Mouse (Mus musculus): ENCODE measurements around the gene Psmc5.

The Psmc5 gene

DNA sequence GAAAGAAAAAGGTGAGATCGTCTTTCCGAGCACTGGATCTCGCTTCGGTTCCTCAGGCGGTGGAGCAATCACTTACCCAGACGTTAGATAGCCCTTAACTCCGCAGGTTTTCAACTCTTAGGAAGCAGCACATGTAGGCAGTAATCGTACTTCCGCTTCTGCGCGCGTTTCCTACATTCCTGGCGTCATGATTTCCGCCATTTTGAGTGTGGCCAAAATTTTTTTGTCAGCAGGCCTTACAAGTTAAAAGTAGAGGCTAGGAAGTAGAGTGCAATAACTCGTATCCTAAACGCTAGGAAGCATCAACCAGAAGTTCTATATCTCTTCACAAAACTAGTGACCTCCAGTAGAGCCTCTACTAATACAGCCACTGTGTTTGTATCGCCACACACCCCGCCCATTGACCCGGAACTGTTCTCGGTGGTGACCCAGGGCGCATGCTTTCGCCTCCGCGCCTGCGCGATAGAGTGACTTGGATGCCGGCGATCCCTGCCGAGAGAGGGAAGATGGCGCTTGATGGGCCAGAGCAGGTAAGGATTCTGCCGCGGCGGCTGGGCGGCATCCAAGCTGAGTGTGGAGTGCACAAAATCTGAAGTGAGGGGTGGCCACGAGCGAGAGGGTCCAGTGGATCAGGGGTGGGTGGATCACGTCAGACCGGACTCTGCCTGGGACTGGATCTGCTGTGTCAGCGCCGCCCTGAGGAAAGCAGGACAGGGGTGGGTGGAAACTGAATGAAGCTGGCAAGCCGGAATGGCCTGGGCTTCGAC, at the start of gene Psmc5, which contains the start of gene Ftsj3:
Psmc5 (plus strand) TSS at position 470 of the 767 bp plus-strand sequence.
Ftsj3 (minus strand) TSS at position 395 of the 767 bp plus-strand sequence.
- DNase-seq (ENCODE audit: low read depth) = peak; percentile 100

DNA sequence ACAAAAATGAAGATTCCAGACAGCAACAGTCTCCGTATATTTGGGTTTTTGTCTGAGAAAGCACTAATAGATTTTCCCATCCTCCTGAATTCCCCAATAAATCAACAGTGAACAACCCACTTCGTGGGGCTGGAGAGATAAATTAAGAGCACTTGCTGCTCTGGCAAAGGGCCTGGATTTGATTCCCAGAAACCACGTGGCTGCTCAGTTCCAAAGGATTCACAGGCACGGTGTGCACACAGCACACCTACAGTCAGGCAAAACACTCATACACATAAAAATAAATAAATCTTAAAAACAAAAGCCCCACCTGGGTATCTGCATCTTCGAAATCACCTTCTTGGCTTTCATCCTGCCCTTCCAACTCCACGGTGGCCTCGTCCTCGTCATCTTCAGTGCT, 43.2 kb upstream of the Psmc5 start:
- DNase-seq (ENCODE audit: low read depth) = no peak

DNA sequence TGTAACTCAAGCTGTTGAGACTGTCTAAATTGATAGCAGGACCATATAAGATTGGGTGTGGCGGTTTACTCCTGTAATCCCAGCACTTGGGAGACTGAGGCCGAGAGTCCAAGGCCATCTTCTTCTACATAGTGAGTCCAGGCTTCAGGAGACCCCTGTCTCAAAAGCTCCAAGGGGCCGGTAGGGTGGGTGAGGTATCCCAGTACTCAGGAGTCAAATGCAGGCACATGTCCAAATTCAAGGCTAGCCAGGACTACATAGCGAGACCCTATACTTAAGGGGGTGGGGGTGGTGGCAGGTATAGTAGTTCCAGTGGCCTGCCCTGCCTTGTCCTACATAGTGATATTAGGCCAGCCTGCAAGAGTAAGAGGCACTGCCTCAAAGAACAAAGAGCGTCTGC, 41.1 kb upstream of the Psmc5 start:
- DNase-seq (ENCODE audit: low read depth) = no peak

DNA sequence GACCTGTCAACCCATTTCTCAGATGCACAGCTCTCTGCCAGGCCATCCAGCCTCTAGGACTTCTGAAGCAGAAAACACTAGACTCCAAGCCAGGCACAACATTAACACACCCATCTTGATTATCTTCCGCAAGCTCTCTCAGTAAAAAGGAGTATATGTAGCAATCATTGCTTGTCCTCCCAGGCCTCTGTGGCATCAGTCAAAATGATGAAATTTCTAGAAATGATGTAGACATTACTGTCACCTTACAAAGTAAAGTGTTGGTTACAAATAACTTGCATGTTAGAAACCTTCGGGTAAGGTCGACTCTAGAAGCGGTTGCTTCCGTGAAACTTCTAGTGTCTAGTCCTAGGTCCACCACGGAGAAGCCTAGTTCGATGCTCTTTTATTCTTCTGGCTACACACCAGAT, 40.5 kb upstream of the Psmc5 start:
- DNase-seq (ENCODE audit: low read depth) = no peak

DNA sequence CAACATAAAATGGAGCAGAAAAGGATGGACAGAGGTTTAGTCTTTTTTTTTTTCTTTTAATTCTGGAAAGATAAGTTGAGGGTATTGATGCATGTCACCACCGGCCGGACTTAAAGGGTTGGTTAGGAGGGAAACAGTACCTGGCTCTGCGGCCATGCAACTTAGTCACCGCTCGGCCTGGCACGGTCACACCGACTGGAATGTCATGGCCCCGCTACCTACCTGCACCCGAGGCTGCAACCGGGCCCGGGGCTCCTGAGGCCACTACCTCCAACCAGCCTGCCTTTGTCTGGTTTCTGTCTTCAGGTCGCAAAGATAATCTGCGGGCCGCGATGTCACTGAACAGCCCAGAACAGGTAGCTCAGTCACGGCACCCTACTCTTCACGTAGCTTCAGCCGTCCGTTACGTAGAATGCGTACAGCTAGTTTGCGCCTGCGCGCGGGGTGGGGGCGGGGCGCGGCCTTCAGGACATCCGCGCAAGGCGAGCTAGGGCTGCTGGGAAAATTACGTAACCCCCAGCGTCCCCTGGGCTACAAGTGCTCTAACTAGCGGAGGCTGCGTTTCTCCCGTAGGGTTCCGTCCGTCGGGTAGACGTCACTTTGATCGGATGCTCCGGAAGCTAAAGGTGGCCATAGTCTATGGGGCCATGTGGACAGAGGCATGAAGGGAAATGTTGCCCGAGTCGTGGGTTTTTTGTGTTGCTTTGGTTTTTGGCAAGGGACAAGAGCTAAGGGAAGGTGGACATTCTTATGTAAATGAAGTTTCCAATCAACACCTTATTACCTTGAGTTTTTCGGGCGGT, 39.8 kb upstream of the Psmc5 start, which contains the start of gene Ccdc47:
Ccdc47 (minus strand) TSS at position 418 of the 803 bp plus-strand sequence.
- DNase-seq (ENCODE audit: low read depth) = peak; percentile 99

DNA sequence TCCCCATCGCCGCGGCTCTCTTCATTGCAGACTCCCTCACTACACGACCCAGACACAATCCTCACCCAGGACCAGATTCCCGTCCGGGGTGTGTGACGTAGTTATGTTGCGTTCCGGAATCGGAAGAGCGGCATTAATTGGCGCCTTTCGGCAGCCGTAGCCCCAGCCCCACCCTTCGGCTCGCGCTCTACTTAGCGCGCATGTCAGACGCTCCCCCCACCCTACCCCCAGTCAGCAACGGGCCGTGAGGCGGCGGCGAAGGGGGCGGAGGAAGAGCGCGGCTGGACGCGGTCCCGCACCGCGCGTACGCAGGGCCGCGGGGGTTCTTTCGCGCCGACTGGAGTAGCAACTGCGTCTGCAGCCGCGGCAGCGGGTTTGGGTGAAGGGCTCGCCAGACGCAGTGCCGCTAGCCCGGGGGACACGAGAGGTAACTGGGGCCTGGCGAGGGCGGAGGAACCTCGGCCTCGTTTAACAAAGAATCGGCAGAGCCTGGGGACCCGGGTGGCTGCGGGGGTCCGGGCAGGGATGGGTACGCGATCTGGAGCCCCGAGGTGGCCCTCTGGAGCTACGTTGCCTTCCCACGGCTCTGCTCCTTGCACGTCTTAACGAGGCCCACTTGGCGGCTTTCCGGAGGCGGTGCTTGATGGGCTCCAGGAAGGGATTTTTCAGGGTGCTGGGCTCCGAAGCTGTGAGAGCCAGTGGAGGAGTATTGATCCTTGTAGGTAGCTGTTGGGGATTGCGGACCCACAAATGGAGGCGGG, 39.0 kb upstream of the Psmc5 start, which contains the start of gene Ddx42:
Ddx42 (plus strand) TSS at position 197 of the 761 bp plus-strand sequence.
- peak; percentile 97 for DNase-seq (ENCODE audit: low read depth)

DNA sequence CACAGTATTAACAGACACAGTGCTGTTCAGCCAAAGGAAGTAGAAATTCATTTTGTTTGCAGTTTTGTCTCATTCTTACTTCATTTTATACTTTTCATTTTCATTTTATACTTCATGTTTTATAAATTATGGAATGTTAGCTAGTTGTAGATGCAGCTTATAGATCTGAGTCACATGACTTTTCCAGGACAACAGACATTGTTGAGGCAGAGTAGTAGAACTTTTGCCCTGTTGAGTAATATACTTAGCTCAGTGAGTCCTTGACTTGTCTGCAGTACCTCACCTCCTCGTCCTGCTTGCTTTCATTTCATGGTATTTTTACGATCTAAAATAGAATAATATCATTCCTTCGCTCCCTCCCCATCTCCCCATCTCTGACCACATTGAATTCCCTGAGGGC, 35.4 kb upstream of the Psmc5 start:
- no peak for DNase-seq (ENCODE audit: low read depth)

DNA sequence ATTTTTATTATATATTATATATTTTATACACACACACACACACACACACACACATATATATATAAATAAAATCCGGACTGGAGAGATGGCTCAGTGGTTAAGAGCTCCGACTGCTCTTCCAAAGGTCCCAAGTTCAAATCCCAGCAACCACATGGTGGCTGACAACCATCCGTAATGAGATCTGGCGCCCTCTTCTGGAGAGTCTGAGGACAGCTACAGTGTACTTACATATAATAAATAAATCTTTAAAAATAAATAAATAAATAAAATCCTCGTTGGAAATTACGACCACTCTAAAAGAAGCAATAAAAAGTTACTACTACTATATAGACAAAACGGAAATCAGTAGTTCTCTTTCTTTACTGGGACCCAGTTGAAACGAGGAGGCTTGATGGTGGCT, 22.0 kb upstream of the Psmc5 start:
- peak; percentile 26 for DNase-seq (ENCODE audit: low read depth)

DNA sequence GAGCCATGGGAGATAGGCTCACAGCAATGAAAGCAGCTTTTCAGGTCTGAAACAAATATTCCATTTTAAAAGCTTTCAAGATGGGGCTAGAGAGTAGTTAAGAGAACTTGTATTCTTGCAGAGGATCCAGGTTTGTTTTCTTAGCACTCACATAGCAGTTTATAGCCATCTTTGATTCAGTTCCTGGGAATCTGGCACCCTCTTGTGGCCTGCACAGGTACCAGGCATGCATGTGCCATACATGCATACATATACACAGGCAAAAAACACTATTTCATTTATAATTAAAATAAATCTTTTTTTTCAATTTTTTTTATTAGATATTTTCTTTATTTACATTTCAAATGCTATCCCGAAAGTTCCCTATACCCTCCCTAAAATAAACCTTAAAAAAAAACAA, 9.1 kb upstream of the Psmc5 start:
- DNase-seq (ENCODE audit: low read depth) = peak; percentile 63

DNA sequence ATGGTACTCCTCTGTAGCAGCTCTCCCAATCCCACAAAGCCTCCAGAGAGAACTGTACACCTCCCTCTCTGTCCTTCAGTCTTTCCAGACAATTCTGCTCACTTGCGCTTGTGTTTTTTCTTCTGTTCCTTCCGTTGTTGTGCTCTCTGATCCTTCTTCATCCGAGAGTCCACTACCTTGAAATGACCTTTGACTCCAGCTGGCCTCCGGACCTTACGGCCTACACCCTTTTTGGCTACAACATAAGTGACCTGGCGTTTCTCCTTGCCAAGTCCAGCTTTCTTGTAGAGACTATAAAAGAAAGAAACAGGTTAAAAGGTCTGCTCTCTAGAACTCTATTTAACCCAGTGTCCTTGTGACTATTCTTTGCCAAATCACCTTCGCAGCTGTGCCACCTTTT, 6.6 kb upstream of the Psmc5 start:
- DNase-seq (ENCODE audit: low read depth) = no peak

DNA sequence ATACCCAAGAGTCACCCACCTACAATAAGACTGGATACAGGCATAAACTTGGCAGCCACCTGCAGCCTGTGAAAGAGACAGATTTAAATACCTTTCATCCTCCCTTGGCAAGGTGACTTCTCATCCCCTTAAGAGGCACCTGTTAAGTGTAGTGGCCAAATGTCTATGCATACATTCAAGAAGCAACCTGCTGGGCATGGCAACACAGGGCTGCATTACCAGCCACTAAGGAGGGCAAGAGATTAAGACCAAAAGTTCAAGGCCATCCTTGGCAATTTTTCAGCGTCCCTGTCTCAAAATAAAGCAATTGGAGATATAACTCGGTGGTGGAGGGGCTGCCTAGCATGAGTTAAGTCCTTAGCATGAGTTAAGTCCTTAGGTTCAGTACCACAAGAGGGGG, 1.2 kb upstream of the Psmc5 start:
- no peak for DNase-seq (ENCODE audit: low read depth)

DNA sequence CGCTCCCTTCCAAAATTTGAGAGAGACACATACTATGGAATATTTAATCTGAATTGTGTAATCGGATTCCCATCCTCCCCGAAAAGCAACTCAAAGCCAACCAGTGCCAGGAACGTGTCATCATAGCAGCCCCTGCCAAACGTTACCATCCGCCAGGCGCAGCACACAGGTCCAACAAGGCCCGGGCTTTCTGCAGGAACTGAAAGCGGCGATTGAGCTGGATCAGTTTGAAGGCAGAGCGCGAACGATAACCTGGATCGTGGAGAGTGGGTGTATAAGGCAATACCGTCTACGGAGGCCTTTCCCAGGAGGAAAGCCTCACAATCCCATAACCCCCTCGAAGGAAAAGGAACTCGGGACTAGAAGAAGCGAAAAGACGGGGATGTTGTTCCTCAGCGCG, 780 bp upstream of the Psmc5 start:
- no peak for DNase-seq (ENCODE audit: low read depth)

DNA sequence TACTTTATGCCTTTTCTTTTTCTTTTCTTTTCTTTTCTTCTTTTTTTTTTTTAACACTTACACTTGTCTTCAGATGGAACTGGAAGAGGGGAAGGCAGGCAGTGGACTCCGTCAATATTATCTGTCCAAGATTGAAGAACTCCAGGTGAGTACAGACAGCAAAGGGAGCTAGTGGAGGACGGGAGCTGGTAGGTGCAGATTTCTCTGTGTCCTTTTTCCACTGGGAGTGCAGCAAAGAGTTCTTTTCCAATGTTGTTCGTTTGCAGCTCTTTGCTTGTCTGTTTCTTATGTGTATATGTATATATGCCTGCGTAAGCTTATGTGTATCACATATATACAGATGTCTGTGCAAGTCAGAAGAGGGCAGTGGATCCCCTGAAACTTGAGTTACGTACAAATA, 821 bp downstream of the Psmc5 start:
- no peak for DNase-seq (ENCODE audit: low read depth)

DNA sequence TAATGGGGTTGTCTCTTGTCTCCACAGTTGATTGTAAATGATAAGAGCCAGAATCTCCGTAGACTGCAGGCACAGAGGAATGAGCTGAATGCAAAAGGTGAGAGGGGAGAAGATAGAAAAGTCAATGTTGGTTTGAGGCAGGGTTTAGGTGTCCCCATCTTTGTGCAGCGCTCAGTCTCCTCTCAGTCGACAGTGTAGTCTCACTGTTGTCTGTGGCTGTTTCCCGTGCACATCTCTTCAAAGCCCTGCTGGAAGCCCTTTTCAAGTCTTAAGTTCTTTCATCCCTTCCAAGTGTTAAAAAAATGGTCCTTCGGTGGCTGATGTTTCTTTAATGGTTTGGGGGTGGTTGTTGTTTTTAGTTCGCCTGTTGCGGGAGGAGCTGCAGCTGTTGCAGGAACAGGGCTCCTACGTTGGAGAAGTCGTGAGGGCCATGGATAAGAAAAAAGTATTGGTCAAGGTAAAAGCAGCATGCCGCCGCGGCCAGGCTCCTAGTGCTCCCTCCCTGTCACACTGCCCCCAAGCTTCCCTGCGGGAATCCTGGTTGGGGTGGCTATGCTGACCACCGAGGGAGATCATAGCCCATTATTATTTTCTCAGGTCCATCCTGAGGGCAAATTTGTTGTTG, 5.0 kb downstream of the Psmc5 start:
- DNase-seq (ENCODE audit: low read depth) = no peak

DNA sequence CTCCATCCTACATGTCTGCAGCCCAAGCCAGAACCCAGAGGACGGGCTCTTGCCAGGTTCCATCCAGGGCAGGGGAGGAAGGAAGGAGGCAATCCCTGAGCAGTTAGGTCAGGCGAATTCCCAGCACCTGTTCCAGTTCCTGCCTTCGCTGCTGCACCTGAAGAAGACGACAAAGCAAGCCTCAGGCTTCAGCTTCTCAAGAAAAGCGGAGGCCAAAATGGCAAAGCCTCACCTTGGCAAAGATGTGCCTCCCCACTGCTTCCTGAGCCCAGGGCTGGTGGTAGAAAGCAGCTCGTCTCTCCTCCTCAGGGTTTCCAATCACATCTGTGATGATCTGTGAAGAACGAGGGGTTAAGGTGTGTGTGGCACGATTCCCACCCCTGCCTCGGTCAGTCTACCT, 8.0 kb downstream of the Psmc5 start:
- DNase-seq (ENCODE audit: low read depth) = no peak

DNA sequence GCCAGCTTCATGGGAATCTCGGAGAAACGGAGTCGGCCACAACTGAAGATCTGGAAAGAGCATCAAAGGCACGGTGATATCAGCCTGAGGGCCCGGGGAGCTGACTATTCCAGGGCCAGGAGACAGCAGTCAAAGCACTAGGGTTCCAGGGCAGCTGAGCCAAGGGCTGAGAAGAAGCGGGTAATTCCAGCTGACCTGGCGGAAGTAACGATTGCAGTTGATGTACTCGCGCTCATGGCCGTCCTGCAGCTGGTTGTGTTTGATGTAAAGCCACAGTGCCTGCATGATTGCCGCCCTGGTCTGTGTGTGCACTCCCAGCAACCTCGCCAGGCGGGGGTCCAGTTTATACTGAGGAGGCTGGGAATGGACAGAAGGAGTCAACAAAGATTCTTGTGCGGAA, 9.0 kb downstream of the Psmc5 start:
- no peak for DNase-seq (ENCODE audit: low read depth)

DNA sequence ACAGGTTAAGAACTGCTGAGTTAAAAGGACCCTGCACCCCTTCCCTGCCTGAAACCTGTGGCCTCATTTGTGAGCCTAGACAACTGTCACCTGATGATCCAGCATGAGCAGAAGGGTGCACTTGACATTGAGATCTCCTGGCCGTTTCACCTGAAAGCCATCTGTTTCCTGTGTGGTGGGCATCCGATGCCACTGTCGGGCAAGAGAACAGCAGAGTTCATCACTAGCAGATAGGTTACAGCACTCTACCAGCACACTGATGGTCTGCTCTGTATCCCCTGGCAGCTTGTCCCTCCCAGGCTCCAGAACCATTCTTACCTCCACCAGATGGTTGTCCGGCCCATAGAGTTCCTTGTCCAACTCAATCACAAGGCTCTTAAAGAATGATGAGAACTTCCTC, 9.6 kb downstream of the Psmc5 start:
- DNase-seq (ENCODE audit: low read depth) = no peak

DNA sequence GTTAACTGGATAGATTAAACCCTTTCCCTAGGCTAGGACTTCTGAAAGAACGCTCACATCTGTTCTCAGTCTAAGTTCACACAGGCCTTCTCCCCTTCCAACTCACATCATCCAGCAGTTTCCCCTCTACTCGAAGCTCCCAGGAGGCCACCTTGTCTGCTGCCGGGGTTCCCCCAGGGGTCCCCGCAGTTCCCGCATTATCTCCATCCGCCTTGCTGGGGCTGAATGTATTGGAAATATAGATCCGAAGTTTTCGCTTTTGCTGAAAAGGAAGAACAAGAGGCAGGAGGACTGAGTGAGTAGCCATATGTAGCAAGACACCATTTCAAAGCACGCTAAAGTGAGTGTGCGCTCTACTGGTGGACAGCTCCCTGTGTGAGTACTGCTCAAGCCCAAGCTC, 10.5 kb downstream of the Psmc5 start:
- DNase-seq (ENCODE audit: low read depth) = no peak

DNA sequence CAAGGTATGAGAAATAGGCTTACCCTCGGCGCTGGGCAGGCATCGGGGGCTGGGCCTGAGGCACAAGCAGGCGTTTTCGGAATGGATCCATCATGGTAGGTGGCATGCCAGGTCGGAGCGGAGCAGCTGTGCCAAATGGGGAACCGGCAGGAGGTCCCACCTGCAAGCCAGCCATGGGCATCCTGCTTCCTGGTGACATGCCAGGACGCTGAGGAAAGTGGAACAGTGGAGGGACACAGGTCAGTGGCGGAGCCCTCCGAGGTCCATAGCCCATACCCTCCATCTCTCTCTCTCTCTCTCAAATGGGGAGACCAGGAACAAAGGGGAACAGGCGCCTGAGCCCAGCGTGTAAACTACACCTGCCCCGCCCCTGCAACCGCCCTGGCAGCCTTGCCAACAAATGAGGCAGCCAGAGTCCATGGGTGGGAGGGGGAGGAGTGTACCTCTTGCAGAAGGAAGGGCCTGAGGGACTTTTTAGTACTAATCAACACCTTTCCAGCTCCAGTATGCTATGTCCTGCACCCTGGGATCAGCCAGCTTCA, 11.4 kb downstream of the Psmc5 start:
- DNase-seq (ENCODE audit: low read depth) = no peak

DNA sequence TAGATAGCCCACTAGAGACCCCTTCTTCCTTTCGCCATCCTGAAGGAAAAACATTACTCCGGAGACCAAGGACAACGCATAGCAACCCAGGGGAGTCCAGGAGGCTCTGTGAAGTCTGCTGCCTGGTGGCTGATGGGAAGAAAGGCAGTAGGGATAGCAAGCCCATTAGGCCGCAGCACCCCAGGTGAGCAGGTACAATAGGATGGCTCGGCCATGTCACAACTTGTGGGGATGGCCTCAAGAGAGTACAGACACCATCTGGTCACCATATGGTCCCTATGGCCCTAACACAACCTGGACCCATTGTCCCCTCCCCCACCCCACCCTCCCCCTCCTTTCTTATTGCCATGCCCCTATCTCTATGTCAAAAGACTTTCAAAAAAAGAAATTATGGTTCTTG, 11.9 kb downstream of the Psmc5 start:
- no peak for DNase-seq (ENCODE audit: low read depth)

DNA sequence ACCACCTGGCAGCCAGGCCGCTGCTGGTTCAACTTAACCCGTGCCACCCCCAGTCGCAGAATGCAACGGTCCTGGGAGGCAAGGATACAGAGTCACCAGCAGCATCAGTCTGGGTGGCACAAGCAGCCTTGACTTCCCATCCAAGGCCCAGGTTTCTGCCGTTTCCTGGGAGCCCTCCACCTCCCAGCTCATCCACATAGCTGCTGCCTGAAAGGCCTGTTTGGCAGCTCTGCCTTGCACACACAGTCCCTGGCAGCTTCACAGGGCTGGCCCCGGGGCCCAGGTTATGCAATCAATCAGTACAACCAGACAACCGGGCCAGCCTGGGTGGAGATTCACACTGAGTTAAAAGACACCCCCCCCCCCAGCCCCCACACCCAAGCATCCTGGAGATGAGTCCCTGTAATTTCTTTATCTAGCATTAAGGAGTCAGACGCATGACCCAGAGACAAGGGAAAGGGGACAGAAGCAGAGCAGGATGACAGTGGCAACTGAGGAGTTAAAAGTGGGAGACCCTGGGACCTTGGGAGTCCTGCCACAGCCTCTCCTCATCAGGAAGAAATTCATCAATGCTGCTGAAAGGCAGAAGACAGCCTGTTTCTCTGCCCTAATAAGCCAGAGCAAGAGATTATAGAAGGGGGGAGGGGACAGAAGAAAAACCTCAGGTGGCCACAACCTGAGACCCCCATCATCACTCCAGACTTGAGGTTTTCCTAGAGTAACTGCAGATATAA, 12.5 kb downstream of the Psmc5 start:
- no peak for DNase-seq (ENCODE audit: low read depth)
